Mouse (Mus musculus): Measurements from ENCODE around the gene Ccnq. TPM values are rescaled to one million over a fixed set of nuclear protein-coding genes. Genes with fewer than 3 reads are reported as not detected.

The Ccnq gene
- polyA plus RNA-seq, 1 experiment from 2014 or later = 31.5 TPM

- Histone ChIP-seq H3K27me3 (replicated peaks; ENCODE audit: insufficient read depth, low read length) (no peaks in the 10 kb centered on the region), H3K4me2 (replicated peaks; ENCODE audit: low read depth, low read length) (no peak overlapping the region), H3K9me3 (ENCODE audit: low read length) (no peaks in the 10 kb centered on the region), H3K4me3 (ENCODE audit: low read depth, low read length) (no peak overlapping the region), H3K4me1 (ENCODE audit: insufficient read depth, low read depth, low read length) (no peaks in the 10 kb centered on the region), H3K9ac (replicated peaks; ENCODE audit: low read depth) (no peak overlapping the region), H3K36me3 (ENCODE audit: insufficient read depth, low read length) (no peaks in the 10 kb centered on the region), H3K27ac (ENCODE audit: low read length) (no peak overlapping the region)
- 89% methylated on average over 3 of the region's 3 CpGs for WGBS
- TF ChIP-seq CTCF (IDR thresholded peaks at IDR 0.05) = no peak
- no peak for TF ChIP-seq EP300 (IDR thresholded peaks at IDR 0.05)
- ATAC-seq = no peak
- no peak for DNase-seq (ENCODE audit: low spot score)
These were observed 28.5 kb upstream of the Ccnq start for GRCm38 (mm10) chr11:78780002-78780401.

GRCm38 (mm10) chr11:78777851-78778680 is 26.5 kb upstream of the Ccnq start:
- DNase-seq (ENCODE audit: low spot score) (peak; percentile 7), ATAC-seq (no peak)
- Histone ChIP-seq H3K4me2 (replicated peaks; ENCODE audit: low read depth, low read length) (no peak overlapping the region), H3K36me3 (ENCODE audit: insufficient read depth, low read length) (no peaks in the 10 kb centered on the region), H3K4me1 (ENCODE audit: insufficient read depth, low read depth, low read length) (no peaks in the 10 kb centered on the region), H3K27ac (ENCODE audit: low read length) (no peak overlapping the region), H3K9me3 (ENCODE audit: low read length) (no peaks in the 10 kb centered on the region), H3K4me3 (ENCODE audit: low read depth, low read length) (no peak overlapping the region), H3K9ac (replicated peaks; ENCODE audit: low read depth) (no peak overlapping the region), H3K27me3 (replicated peaks; ENCODE audit: insufficient read depth, low read length) (no peaks in the 10 kb centered on the region)
- 58% methylated on average over 10 of the region's 10 CpGs for WGBS
- no peak for TF ChIP-seq EP300 (IDR thresholded peaks at IDR 0.05)
- no peak for TF ChIP-seq CTCF (IDR thresholded peaks at IDR 0.05)

- Histone ChIP-seq H3K27me3 (replicated peaks; ENCODE audit: insufficient read depth, low read length) (no peaks in the 10 kb centered on the region), H3K36me3 (ENCODE audit: insufficient read depth, low read length) (no peaks in the 10 kb centered on the region), H3K9me3 (ENCODE audit: low read length) (no peaks in the 10 kb centered on the region), H3K27ac (ENCODE audit: low read length) (no peak overlapping the region), H3K4me1 (ENCODE audit: insufficient read depth, low read depth, low read length) (no peaks in the 10 kb centered on the region), H3K4me2 (replicated peaks; ENCODE audit: low read depth, low read length) (no peak overlapping the region), H3K9ac (replicated peaks; ENCODE audit: low read depth) (no peak overlapping the region), H3K4me3 (ENCODE audit: low read depth, low read length) (no peak overlapping the region)
- ATAC-seq = peak; percentile 41; the same call in 1 of the 2 replicates
- peak; percentile 28 for DNase-seq (ENCODE audit: low spot score)
- TF ChIP-seq EP300 (IDR thresholded peaks at IDR 0.05) (0 out of 2 replicates have a peak, but pooled peaks have one; percentile 17), CTCF (IDR thresholded peaks at IDR 0.05) (no peak)
- 36% methylated on average over 11 of the region's 11 CpGs for WGBS
These were observed 20.3 kb upstream of the Ccnq start for GRCm38 (mm10) chr11:78771751-78772283.

GRCm38 (mm10) chr11:78770436-78770835 is 18.9 kb upstream of the Ccnq start:
- no peaks in the 10 kb centered on the region for H3K9me3 ChIP-seq (ENCODE audit: low read length)
- no peak for ATAC-seq
- H3K4me2 ChIP-seq (replicated peaks; ENCODE audit: low read depth, low read length) = no peak overlapping the region
- no peaks in the 10 kb centered on the region for H3K4me1 ChIP-seq (ENCODE audit: insufficient read depth, low read depth, low read length)
- H3K4me3 ChIP-seq (ENCODE audit: low read depth, low read length) = no peak overlapping the region
- no peaks in the 10 kb centered on the region for H3K36me3 ChIP-seq (ENCODE audit: insufficient read depth, low read length)
- H3K27ac ChIP-seq (ENCODE audit: low read length) = no peak overlapping the region
- no peaks in the 10 kb centered on the region for H3K27me3 ChIP-seq (replicated peaks; ENCODE audit: insufficient read depth, low read length)
- H3K9ac ChIP-seq (replicated peaks; ENCODE audit: low read depth) = no peak overlapping the region
- WGBS = 70% methylated on average over 6 of the region's 6 CpGs
- no peak for TF ChIP-seq CTCF (IDR thresholded peaks at IDR 0.05)
- TF ChIP-seq EP300 (IDR thresholded peaks at IDR 0.05) = no peak
- no peak for DNase-seq (ENCODE audit: low spot score)

- no peaks in the 10 kb centered on the region for H3K9me3 ChIP-seq (ENCODE audit: low read length)
- no peak overlapping the region for H3K27ac ChIP-seq (ENCODE audit: low read length)
- WGBS = 40% methylated on average over 3 of the region's 3 CpGs
- no peaks in the 10 kb centered on the region for H3K4me1 ChIP-seq (ENCODE audit: insufficient read depth, low read depth, low read length)
- H3K27me3 ChIP-seq (replicated peaks; ENCODE audit: insufficient read depth, low read length) = no peaks in the 10 kb centered on the region
- no peaks in the 10 kb centered on the region for H3K36me3 ChIP-seq (ENCODE audit: insufficient read depth, low read length)
- no peak for TF ChIP-seq CTCF (IDR thresholded peaks at IDR 0.05)
- TF ChIP-seq EP300 (IDR thresholded peaks at IDR 0.05) = no peak
- H3K9ac ChIP-seq (replicated peaks; ENCODE audit: low read depth) = no peak overlapping the region
- H3K4me2 ChIP-seq (replicated peaks; ENCODE audit: low read depth, low read length) = no peak overlapping the region
- DNase-seq (ENCODE audit: low spot score) (no peak), ATAC-seq (no peak)
- H3K4me3 ChIP-seq (ENCODE audit: low read depth, low read length) = no peak overlapping the region
These were observed 17.2 kb upstream of the Ccnq start for GRCm38 (mm10) chr11:78768778-78769177.

- 72% methylated on average over 6 of the region's 6 CpGs for WGBS
- Histone ChIP-seq H3K36me3 (ENCODE audit: insufficient read depth, low read length) (no peaks in the 10 kb centered on the region), H3K4me3 (ENCODE audit: low read depth, low read length) (no peak overlapping the region), H3K27ac (ENCODE audit: low read length) (no peak overlapping the region), H3K4me2 (replicated peaks; ENCODE audit: low read depth, low read length) (no peak overlapping the region), H3K4me1 (ENCODE audit: insufficient read depth, low read depth, low read length) (no peaks in the 10 kb centered on the region), H3K27me3 (replicated peaks; ENCODE audit: insufficient read depth, low read length) (no peaks in the 10 kb centered on the region), H3K9me3 (ENCODE audit: low read length) (no peaks in the 10 kb centered on the region), H3K9ac (replicated peaks; ENCODE audit: low read depth) (no peak overlapping the region)
- ATAC-seq (no peak), DNase-seq (ENCODE audit: low spot score) (no peak)
- TF ChIP-seq CTCF (IDR thresholded peaks at IDR 0.05) (no peak), EP300 (IDR thresholded peaks at IDR 0.05) (no peak)
These were observed 14.7 kb upstream of the Ccnq start for GRCm38 (mm10) chr11:78766069-78766830.
